Mouse (Mus musculus) thymus, adult 2 months (tissue): ENCODE results near the gene Shh. TPM values are rescaled to one million over a fixed set of nuclear protein-coding genes. Genes with fewer than 3 reads are reported as not detected.

ENCODE experiments used
- DNase-seq: peaks from one replicate; pipeline ENCODE4 v3.0.0; 2021
- H3K27ac ChIP-seq: fragments of 200-500 bp; 2 replicates; pipeline ENCODE4 v1.5.1; 2012; ENCODE audit warnings: low read length, control low read depth; ENCODE audit not compliant: control insufficient read depth, insufficient read depth
- H3K27me3 ChIP-seq: fragments of 200-500 bp; 2 replicates; pipeline ENCODE4 v1.6.1; 2012; ENCODE audit warnings: mild to moderate bottlenecking, low read length, moderate library complexity, mixed read lengths; ENCODE audit not compliant: control insufficient read depth, insufficient read depth
- H3K36me3 ChIP-seq: fragments of 200-500 bp; 2 replicates; pipeline ENCODE4 v1.6.1; 2012; ENCODE audit warnings: mild to moderate bottlenecking, low read length, moderate library complexity; ENCODE audit not compliant: control insufficient read depth, insufficient read depth
- H3K4me1 ChIP-seq: fragments of 200-500 bp; replicated peaks from 2 replicates; pipeline ENCODE4 v1.6.1; 2012; ENCODE audit warnings: low read length; ENCODE audit not compliant: control insufficient read depth, insufficient read depth
- H3K4me3 ChIP-seq: fragments of 200-500 bp; 2 replicates; pipeline ENCODE4 v1.5.1; 2012; ENCODE audit warnings: mild to moderate bottlenecking, low read length, control low read depth, moderate library complexity; ENCODE audit not compliant: control insufficient read depth, insufficient read depth
- CTCF ChIP-seq: fragments of 200-500 bp; IDR thresholded peaks from 2 replicates; pipeline ENCODE4 v1.5.1; 2012; ENCODE audit warnings: mild to moderate bottlenecking, control low read depth, low read length, moderate library complexity, borderline replicate concordance; ENCODE audit not compliant: control insufficient read depth, poor library complexity, insufficient read depth; ENCODE audit errors: extremely low read depth
- POLR2A ChIP-seq: fragments of 200-500 bp; IDR thresholded peaks from 2 replicates; pipeline ENCODE4 v1.6.1; 2012; ENCODE audit warnings: mild to moderate bottlenecking, low read length, control low read depth, moderate library complexity; ENCODE audit not compliant: control insufficient read depth, poor library complexity, insufficient read depth; ENCODE audit errors: extremely low read depth
- WGBS: fragments of 180-500 bp; shearing (Covaris S2); methylation state at CpG from one replicate; pipeline ENCODE4 v1.1.7; 2018; 5-methylcytosine and 5-hydroxymethylcytosine counted together
- polyA plus RNA-seq: library from polyadenylated mRNA; depleted of rRNA; stranded (reverse); fragments of >200 nt; gene quantifications from 2 replicates; pipeline ENCODE4 v1.2.3, GENCODE M21; 2012; rRNA removed

Shh gene
- polyA plus RNA-seq, 1 experiment: 0.05 TPM

DNA sequence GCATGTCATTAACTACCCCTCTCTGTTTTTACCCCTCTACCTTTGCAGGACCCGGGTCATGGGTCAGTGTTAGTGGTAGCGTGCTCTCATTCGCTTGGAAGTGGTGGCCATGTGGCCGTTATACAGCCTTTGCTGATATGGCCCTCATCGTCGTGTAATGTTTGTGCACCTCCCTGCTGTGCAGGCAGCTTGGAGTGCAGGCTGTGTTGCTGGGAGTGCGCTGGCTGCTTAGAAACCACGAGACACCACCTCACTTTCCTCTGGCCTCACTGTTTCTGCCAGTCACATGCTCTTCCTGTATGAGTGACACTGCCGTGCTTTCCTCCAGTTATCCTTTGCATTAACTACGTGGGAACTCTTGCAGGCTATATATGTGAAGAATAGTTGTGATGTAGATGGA, 48.3 kb downstream of the Shh start:
- Histone ChIP-seq H3K27ac (no peak overlapping the region), H3K36me3 (peaks cover 39% of the 10 kb centered on the region), H3K4me3 (no peak overlapping the region), H3K27me3 (no peaks in the 10 kb centered on the region), H3K4me1 (no peaks in the 10 kb centered on the region)
- 85% methylated on average over 10 of the region's 10 CpGs for WGBS
- no peak for DNase-seq
- no peak for TF ChIP-seq POLR2A
- no peak for TF ChIP-seq CTCF

GRCm38 (mm10) chr5:28416029-28416428, 51.0 kb downstream of the Shh start:
- Histone ChIP-seq H3K4me1 (no peaks in the 10 kb centered on the region), H3K27ac (no peak overlapping the region), H3K4me3 (no peak overlapping the region), H3K36me3 (peaks cover 66% of the 10 kb centered on the region), H3K27me3 (no peaks in the 10 kb centered on the region)
- DNase-seq: no peak
- TF ChIP-seq CTCF (no peak), POLR2A (no peak)

DNA sequence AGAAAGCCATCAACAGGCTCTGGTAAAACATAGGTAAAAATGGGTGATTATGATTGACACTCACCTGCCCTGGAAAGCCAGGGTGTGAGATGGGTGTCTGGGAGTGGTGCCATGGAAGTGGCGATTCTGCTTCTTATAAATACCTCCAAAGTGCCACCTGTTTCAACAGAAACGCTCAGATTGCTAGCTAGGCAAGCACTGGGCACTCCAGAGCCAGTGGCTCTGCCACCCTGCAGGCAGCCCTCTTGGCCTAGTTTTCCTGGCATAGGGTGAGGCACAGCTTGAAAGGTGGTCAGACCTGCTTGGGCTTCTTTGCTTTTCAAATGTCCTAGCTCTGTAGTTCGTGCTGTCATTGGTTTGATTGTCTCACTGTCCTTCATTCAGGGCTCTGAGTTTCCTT, 53.0 kb downstream of the Shh start:
- WGBS: 97% methylated on average over 3 of the region's 3 CpGs
- H3K4me3 ChIP-seq: no peak overlapping the region
- H3K27ac ChIP-seq: no peak overlapping the region
- H3K36me3 ChIP-seq: peaks cover 82% of the 10 kb centered on the region
- no peaks in the 10 kb centered on the region for H3K27me3 ChIP-seq
- no peaks in the 10 kb centered on the region for H3K4me1 ChIP-seq
- no peak for DNase-seq
- TF ChIP-seq POLR2A (no peak), CTCF (no peak)

- peaks cover 88% of the 10 kb centered on the region for H3K36me3 ChIP-seq
- no peak for TF ChIP-seq POLR2A
- H3K27ac ChIP-seq: no peak overlapping the region
- no peaks in the 10 kb centered on the region for H3K27me3 ChIP-seq
- H3K4me3 ChIP-seq: no peak overlapping the region
- no peak for DNase-seq
- 97% methylated on average over 5 of the region's 5 CpGs for WGBS
- no peaks in the 10 kb centered on the region for H3K4me1 ChIP-seq
Observed at GRCm38 (mm10) chr5:28413533-28413932, 53.5 kb downstream of the Shh start.

DNA sequence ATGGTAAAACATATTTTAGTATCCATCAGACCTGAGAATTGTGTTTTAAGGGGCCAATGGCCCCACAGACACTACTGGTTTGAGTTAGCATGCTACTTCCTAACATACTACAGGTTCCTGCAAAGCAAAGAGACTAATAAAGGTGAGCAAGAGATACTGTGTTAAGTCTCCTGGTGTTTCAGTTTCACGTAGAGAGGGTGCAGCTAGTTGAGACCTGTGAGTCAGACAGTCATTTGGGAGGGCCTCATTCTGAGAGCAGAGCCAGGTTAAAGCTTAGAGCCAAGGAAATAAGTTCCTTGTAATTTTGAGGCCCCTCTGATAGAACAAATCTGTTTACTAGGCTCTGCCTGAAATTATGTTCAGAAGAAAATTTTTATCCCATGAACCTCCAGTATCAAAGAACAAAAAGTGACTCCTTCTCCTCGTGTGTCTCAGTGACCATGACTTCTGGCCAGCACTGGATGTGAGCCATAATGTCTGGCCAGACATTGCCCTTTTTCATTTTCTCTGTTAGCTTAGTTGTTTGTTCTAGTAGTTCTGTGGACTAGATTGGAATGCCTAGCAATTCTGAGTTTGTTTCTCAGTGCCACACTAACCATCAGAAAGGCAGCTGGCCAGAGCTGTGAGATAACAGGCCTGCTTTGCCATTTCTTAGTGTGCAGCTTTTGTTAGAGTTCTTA, 54.9 kb downstream of the Shh start:
- peaks cover 87% of the 10 kb centered on the region for H3K36me3 ChIP-seq
- no peak overlapping the region for H3K4me3 ChIP-seq
- H3K27ac ChIP-seq: no peak overlapping the region
- no peaks in the 10 kb centered on the region for H3K4me1 ChIP-seq
- 95% methylated on average over 2 of the region's 2 CpGs for WGBS
- DNase-seq: no peak
- TF ChIP-seq POLR2A: no peak
- TF ChIP-seq CTCF: no peak
- H3K27me3 ChIP-seq: no peaks in the 10 kb centered on the region

Other genes starting within 250 kb of the Shh start
- 0.06 TPM in 1 of 2 replicates, not detected in the other for gene Cnpy1, start 221.4 kb downstream of the Shh start, polyA plus RNA-seq
- 80.9 and 89.7 TPM in 2 replicates for gene Rbm33, start 150.1 kb downstream of the Shh start, polyA plus RNA-seq